Mouse (Mus musculus) right cerebral cortex, adult 18-20 months (tissue): ENCODE measurements around the gene Adal.
"Not testable (repeated sequence)": the region's sequence is repeated elsewhere in the genome, so short reads cannot be mapped to it uniquely, and the experiment has no call there.

ENCODE experiments used
- DNase-seq: peaks from one replicate; pipeline ENCODE4 v3.0.0; 2022; ENCODE audit warnings: mixed read lengths

Adal gene

DNA sequence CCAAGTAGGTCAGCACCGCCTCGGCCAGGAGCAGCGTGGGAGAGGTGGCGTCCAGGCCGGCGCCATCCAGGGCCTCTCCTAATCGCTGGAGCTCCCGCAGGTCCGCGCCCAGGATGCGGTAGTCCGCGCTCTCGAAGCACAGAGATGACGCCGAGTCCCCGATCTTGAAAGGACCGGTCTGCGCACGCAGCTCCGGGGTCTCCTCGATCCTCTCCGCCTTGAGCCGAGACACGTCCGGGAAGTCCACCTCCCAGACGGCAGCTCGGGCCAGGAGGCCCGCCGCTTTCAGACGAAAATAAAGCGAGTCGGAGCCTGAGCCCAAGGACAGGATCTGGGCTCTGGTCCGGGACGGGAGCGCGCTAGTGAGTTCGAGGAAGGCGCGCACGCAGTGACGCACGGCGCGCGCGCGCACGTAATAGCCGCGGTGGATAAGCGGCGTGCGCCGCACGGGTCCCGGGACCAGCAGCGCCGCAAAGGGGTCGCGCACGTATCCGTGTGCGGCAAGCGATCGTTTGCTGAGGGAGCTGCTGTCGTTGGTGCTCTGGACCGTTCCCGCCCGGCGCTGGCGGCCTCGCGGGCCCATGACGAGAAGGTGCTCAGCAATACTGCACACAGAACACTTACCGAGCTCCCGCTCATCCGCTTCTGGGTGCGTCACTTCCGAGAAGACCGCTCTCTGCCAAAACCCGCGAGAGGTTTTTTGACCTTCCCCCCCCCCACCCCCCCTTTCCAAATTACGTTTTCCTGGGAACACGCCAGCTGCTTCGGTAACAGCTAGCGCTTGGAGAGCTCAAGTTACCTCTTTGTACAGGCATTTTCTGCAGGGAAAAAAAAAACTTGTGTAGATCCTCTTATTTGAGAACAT lies at the start of gene Adal, which contains the start of gene Lcmt2:
Gene Adal, plus strand, starts transcription at position 411 of the 865 bp plus-strand sequence.
Gene Lcmt2, minus strand, starts transcription at position 636 of the 865 bp plus-strand sequence.
- DNase-seq = peak; percentile 93

GRCm38 (mm10) chr2:121102051-121102450 lies 38.2 kb upstream of the Adal start:
- peak; percentile 75 for DNase-seq

GRCm38 (mm10) chr2:121105940-121106339 lies 34.3 kb upstream of the Adal start:
- no peak for DNase-seq

GRCm38 (mm10) chr2:121109695-121110094 lies 30.5 kb upstream of the Adal start, which contains the start of gene Tgm7:
Tgm7 (minus strand) TSS chr2:121109795.
- no peak for DNase-seq

DNA sequence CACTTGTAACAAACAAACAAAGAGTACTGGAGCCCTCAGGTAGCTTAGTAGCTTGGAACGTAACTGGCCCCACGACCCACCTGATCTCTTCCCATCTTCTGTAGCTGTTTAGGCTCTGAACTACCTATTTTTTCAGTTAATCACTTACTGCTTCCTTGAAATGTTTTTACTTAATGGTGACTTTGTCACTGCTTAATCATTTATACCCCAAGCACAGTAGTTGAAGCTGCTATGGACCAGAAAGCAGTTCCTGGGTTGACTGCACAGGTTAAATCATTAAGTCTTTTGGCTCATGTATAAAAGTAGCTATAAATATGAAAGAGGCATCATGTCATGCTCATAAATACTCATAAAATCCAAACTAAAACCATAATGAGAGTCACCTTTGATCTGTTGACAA lies 24.8 kb upstream of the Adal start:
- no peak for DNase-seq

- DNase-seq = no peak
These were observed 21.0 kb upstream of the Adal start for GRCm38 (mm10) chr2:121119260-121119659.

- not testable (repeated sequence) for DNase-seq
These were observed 13.9 kb upstream of the Adal start for GRCm38 (mm10) chr2:121126302-121126701.

DNA sequence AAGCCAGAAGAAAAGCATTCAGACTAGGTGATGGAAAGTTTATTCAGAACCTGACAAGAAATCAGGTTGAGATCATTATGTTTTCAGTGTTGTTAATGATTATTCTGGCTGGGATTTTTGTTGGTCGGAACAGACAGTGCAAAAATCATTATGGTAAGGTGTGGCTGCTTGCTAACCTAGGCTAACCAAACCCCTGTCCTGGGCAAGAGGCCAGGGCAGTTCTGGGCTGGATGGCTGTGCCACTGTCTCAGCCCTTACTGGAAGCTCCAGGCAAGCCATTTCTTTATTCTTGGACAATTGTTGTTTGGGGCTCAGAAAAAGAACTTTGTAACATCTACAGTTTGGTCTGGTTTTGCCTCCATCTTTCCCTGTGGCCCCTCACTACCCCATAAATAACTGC lies 12.7 kb upstream of the Adal start:
- no peak for DNase-seq

DNA sequence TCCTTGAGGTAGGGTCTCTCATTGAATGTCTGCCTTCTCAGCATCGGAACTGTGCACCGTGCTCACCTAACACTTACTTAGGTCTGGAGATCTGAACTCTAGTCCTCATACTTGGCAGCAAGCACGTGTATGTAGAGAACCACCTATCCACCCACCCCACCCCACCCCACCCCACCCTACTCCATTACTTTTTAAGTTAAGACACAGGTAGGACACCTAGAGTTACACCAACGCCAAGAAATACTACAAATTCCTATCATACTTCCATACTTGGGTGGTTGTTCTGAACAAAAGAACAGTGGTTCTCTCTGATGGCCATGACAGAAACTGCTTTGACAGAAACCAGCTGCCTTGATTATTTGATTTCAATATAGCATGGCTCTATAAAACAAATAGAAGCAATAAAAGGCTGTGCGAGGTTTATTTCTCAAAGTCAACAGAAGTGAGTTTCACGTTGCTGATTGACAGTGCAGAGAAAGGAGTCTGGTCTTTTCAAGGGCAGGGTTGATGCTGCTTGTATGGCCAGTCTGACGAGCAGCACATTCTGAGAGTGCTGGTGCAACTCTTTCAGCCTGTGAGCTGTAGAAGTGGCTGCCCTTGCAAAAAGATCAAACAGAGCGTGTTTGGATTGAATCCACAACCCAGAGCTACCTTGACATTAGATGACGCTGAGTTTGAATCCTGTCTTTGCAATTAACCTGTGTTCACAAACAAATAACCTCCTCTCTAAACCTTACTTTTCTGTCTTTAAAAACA lies 11.2 kb upstream of the Adal start:
- DNase-seq = no peak

GRCm38 (mm10) chr2:121132822-121133221 lies 7.4 kb upstream of the Adal start:
- no peak for DNase-seq

GRCm38 (mm10) chr2:121137371-121137770 lies 2.9 kb upstream of the Adal start:
- no peak for DNase-seq

GRCm38 (mm10) chr2:121139266-121140017 lies 786 bp upstream of the Adal start:
- no peak for DNase-seq

DNA sequence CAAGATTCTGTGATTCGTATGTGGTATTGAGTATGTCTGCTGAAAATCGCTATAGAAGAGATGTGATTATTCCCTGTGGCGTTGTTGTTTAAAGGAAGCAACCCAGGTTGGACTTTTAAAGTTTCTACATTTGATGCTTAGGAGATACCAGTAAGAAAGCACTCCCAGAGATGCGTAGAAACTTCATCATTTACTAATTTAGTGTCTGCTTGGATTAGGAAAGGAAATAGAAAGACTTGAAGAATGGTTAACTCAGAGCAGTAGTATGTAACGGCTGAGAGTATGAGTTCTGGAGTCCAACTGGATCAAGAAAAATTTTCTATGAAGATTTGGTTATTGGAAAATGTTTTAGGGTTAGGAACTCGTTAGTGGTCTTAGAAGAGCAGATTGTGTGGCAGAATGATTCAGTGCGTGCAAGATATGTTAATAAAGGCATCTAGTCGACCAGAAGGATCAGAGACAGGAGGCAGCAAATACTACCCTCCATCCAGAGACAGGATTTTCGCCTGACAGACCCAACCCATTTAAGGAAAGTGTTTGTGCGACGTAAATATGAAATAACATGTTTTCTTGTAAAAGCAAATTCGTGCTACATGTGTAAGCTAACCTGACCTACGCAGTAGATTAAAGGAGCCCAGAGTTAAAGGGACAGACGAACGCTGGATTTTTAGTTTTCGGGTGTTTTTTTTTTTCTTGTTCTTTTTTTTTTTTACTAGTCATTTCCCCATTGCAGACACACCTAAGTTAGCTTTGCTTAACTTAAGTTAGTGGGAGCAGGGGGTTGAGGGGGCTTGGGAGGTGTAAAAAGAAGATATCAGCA lies 1.2 kb downstream of the Adal start:
- no peak for DNase-seq

DNA sequence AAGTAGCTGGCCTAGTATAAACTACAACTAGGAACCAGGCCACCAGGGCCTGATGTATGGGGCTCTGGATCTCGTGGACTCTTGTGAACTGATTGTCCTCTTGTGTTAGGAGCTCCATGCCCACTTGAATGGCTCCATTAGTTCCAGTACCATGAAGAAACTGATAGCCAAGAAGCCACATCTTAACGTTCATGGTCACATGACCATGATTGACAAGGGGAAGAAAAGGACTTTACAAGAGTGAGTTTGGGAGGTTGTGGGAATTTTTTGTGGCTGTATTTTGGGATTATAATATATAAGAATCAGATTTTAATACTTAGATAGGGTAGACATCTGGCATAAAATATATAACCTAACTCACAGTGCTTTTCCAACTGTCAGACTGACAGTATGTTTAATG lies 2.2 kb downstream of the Adal start:
- DNase-seq = no peak

GRCm38 (mm10) chr2:121149679-121150078 lies 9.5 kb downstream of the Adal start:
- no peak for DNase-seq

DNA sequence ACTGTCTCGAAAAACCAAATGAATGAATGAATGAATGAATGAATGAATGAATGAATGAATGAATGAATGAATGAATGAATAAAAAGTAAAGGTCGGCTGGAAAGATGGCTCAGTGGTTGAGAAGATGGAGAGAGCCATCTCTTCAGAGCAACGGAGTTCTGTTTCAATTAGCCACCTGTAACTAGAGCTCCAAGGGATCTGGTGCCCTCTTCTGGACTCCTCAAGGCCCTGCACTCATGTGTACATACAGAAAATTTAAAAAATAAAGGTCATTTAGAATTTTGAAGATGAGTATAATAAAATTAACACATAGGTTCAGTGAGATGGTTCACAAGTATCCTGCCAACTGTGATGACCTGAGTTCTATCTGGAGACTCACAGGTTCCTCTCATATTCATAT lies 12.9 kb downstream of the Adal start:
- no peak for DNase-seq

DNA sequence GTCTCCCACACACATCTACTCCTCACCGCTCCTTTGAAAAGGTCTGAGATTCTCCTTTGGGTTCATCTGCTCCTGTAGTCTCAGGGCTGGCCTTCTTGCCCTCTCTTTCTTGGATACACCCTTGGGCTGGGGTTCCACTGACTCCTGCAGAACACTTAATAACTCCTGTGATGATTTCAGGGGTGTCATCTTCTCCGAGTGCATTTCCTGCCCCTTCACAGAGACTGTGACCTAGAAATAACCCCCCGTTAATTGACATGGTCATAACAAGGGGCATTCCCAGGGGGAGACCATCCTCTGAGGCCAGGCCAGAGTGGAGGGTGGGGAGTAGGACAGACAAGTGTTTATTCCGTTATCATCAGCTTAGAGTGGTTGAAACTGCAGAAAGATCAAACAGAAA lies 28.9 kb downstream of the Adal start:
- no peak for DNase-seq

DNA sequence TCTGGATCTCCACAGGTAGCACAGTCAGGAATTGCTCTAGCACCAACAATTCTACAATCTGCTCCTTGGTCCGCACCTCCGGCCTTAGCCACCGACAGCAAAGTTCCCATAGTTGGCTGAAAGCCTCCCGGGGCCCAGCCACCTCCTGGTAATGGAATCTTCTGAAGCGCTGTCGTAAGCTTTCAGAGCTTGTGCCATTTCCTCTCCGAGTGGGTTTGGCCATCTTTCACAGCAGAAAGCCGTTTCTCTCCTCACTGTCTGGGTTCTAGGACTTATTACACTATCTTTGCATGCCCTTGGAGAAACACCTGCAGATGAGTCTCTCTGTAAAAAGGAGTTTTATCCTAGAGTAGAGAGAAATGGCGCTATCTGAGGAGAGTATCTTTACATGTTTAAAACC lies 29.7 kb downstream of the Adal start:
- DNase-seq = no peak

DNA sequence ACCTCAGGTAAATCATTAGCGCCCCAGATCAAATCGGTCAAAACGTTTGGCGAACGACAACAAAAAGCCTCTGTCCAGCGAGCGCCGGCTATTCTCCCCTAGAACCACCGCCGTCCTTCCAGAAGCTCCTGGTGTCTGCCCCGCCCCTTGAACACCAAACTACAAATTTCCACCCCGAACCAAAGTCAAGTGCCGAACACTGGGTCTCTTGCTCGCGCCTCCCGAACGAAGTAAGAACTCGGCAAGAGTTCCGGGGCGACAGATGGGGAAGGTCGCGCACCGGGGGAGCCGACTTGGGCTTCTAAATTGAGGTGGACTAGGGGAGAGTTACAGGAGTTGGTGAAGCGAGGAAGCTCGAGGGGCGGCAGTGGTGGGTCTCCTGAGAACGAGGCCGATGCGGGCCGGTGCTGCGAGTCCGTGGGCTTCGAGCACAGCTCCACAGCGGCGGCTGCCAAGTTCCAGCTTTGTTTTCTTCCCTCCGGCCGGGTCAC lies 30.3 kb downstream of the Adal start, which contains the start of gene Tubgcp4:
Gene Tubgcp4, plus strand, starts transcription at position 174 of the 491 bp plus-strand sequence.
- no peak for DNase-seq

GRCm38 (mm10) chr2:121170980-121171742 lies 30.9 kb downstream of the Adal start, which contains the start of gene Zscan29:
Zscan29 (minus strand) TSS chr2:121171125.
- DNase-seq = peak; percentile 89
